Mouse (Mus musculus): ENCODE measurements around the gene Wdr46.
A peak's percentile ranks its signal among the peaks of the same experiment; 100 is the strongest.

- no peak for TF ChIP-seq CHD2 (IDR thresholded peaks at IDR 0.05; ENCODE audit: low read length)
- no peak for TF ChIP-seq CTCF (conservative IDR thresholded peaks at IDR 0.05 in 1 of 2, IDR thresholded peaks at IDR 0.05 in 1 of 2; ENCODE audit: low read depth in 2 of 2, low read length in 2 of 2)
- no peak for TF ChIP-seq HCFC1 (IDR thresholded peaks at IDR 0.05; ENCODE audit: low read depth, low read length)
- no peak for TF ChIP-seq MYC (IDR thresholded peaks at IDR 0.05; ENCODE audit: low read depth, low read length)
- no peak for TF ChIP-seq MXI1 (IDR thresholded peaks at IDR 0.05; ENCODE audit: low read depth, low read length)
- no peak for TF ChIP-seq KAT2A (IDR thresholded peaks at IDR 0.05; ENCODE audit: insufficient replicate concordance, low read length)
- TF ChIP-seq BHLHE40 (IDR thresholded peaks at IDR 0.05; ENCODE audit: low read depth, low read length), result no peak
- TF ChIP-seq ZMIZ1 (IDR thresholded peaks at IDR 0.05; ENCODE audit: low read depth, low read length), result no peak
- no peak for TF ChIP-seq NRF1 (IDR thresholded peaks at IDR 0.05; ENCODE audit: low read depth, low read length)
- TF ChIP-seq POLR2A (IDR thresholded peaks at IDR 0.05; ENCODE audit: low read depth, low read length), result no peak; the same call in none of the 2 replicates
- TF ChIP-seq POLR2AphosphoS2 (IDR thresholded peaks at IDR 0.05; ENCODE audit: low read depth, low read length), result peak; percentile 31; the same call in 1 of the 2 replicates
- no peak for TF ChIP-seq JUND (conservative IDR thresholded peaks at IDR 0.05; ENCODE audit: low read depth, low read length)
Observed at GRCm38 (mm10) chr17:33953310-33953709, 12.8 kb downstream of the Wdr46 start.
